Mouse (Mus musculus) neutrophil, adult 5-6 weeks (primary cell): Measurements from ENCODE around the gene Taar6. TPM values are rescaled to one million over a fixed set of nuclear protein-coding genes. Genes with fewer than 3 reads are reported as not detected.

Source experiments
- ATAC-seq: fragments of 151-379, 151-347 bp; 2 replicates; pipeline ENCODE4 v1.8.0; 2017; ENCODE audit warnings: mild to moderate bottlenecking, moderate TSS enrichment; ENCODE audit not compliant: insufficient number of reproducible peaks, poor library complexity, low FRiP score, severe bottlenecking; ENCODE audit errors: extremely low read depth
- total RNA-seq: library from RNA; stranded (forward); fragments of 200-1000 nt; gene quantifications from 2 replicates; pipeline ENCODE4 v1.2.3, GENCODE M21; 2017

Taar6 gene
- total RNA-seq, 1 experiment from 2014 or later = not detected

DNA sequence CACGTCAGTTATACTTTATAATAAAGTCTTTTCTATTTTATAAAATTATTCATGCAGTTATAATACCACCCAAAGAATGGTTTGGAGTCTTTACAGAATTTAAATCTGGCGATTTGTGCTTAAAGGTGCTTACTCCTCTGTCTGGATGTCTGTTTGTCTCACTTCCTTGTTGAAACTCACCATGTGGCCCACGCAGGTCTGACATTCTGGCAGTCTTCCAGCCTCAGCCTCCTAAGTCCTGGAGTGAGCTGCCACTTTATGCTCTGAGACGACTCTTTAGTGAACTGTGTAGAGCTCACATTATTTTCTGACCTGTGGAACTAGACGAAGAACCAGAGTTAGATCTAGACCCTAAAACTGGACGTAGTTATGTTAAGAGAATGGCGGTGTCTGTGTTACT lies 37.4 kb downstream of the Taar6 start:
- ATAC-seq = no peak

DNA sequence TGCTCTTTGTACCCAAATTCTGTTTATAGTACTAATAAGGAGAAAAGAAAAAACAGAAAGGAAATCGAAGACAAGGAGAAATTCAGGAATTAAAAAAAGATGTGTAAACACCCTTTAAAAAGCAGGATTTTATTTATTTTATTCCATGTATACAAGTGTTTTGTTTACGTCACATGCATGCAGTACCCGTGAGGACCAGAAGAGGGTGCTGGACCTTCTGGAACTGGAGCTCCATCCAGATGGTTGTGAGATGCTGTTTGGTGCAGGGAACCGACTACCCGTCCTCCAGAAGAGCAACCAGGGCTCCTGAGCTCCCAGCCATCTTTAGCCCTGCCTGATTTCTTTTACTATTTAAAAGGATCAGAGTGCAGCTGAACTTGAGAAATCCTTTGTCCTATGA lies 43.0 kb downstream of the Taar6 start:
- ATAC-seq = no peak

DNA sequence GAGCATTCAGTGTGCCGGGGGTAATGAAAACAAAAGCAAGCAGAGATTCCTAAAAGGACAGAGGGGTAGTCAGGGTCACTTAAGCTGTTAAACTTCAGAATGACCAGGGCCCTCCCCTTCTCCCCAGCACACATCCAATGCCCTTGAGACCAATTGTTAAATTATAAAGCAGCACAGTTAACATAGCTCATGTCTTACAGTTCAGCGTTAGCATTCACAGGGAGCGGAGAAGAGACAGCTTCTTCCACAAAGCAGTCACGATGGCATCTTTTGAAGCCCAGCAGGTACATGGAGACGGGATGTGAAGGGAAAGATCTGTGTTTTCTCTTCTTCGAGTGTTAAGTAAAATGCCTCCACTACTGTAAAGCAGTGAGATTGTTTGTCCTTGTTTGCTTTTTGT lies 47.1 kb downstream of the Taar6 start, which contains the start of gene Taar2:
TSS of gene Taar2 (plus strand) at position 261 of the 400 bp plus-strand sequence.
- no peak for ATAC-seq

DNA sequence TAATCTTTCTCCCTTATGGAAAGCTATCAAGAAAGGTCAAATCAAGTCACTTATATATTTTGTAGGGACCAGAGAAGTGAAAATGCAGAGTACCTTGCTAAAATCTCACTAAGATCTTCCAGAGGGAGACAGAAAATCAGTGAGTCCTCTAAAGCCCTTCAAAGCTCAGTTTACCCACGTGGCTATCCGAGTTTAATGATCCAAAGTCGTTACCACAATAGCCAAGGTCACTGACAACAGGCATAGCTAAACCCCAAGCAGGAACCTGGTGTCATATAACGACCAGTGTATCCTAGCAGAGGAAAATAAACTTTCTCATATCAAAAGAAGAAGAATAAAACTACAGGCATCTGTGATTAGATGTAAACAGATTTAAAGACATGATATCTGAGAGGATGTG lies 47.8 kb downstream of the Taar6 start:
- no peak for ATAC-seq

Other genes starting within 250 kb of the Taar6 start
- 830 and 867 TPM in 2 replicates for gene Rps12, start 198.4 kb downstream of the Taar6 start, total RNA-seq
- gene Slc18b1, start 188.7 kb downstream of the Taar6 start, total RNA-seq = not detected in 2 replicates
- gene Vnn3, start 134.2 kb downstream of the Taar6 start, total RNA-seq = 83.7 and 93.7 TPM in 2 replicates
- gene Vnn1, start 91.0 kb downstream of the Taar6 start, total RNA-seq = 0.86 TPM in 1 of 2 replicates, not detected in the other
- gene Taar1, start 65.3 kb downstream of the Taar6 start, total RNA-seq = not detected in 2 replicates
- 0.61 TPM in 1 of 2 replicates, not detected in the other for gene Taar2, start 47.1 kb downstream of the Taar6 start, total RNA-seq
- gene Taar3, start 36.1 kb downstream of the Taar6 start, total RNA-seq = not detected in 2 replicates
- gene Taar4, start 25.2 kb downstream of the Taar6 start, total RNA-seq = not detected in 2 replicates
- gene Taar5, start 14.9 kb downstream of the Taar6 start, total RNA-seq = not detected in 2 replicates
- not detected in 2 replicates for gene Taar7a, start 7.8 kb upstream of the Taar6 start, total RNA-seq
- gene Taar7b, start 14.3 kb upstream of the Taar6 start, total RNA-seq = not detected in 2 replicates
- gene Taar7d, start 41.6 kb upstream of the Taar6 start, total RNA-seq = not detected in 2 replicates
- gene Taar7e, start 52.0 kb upstream of the Taar6 start, total RNA-seq = not detected in 2 replicates
- not detected in 2 replicates for gene Taar7f, start 63.9 kb upstream of the Taar6 start, total RNA-seq
- gene Taar8a, start 90.9 kb upstream of the Taar6 start, total RNA-seq = not detected in 2 replicates
- gene Taar8b, start 106.6 kb upstream of the Taar6 start, total RNA-seq = not detected in 2 replicates
- not detected in 2 replicates for gene Taar8c, start 116.3 kb upstream of the Taar6 start, total RNA-seq
- not detected in 2 replicates for gene Taar9, start 123.9 kb upstream of the Taar6 start, total RNA-seq
- gene Stx7, start 163.7 kb upstream of the Taar6 start, total RNA-seq = 95.9 and 112 TPM in 2 replicates
- gene Moxd1, start 237.9 kb upstream of the Taar6 start, total RNA-seq = not detected in 2 replicates